Mouse (Mus musculus) bone marrow macrophage, adult 2 months (primary cell): ENCODE results near the gene Myh3.

Experiments used
- CTCF ChIP-seq: IDR thresholded peaks from 2 replicates; pipeline ENCODE4 v1.5.1; 2012; ENCODE audit warnings: low read depth, mild to moderate bottlenecking, low read length, moderate library complexity
- POLR2A ChIP-seq: IDR thresholded peaks from 2 replicates; pipeline ENCODE4 v1.6.1; 2012; ENCODE audit warnings: mild to moderate bottlenecking, low read depth, low read length, borderline replicate concordance

DNA sequence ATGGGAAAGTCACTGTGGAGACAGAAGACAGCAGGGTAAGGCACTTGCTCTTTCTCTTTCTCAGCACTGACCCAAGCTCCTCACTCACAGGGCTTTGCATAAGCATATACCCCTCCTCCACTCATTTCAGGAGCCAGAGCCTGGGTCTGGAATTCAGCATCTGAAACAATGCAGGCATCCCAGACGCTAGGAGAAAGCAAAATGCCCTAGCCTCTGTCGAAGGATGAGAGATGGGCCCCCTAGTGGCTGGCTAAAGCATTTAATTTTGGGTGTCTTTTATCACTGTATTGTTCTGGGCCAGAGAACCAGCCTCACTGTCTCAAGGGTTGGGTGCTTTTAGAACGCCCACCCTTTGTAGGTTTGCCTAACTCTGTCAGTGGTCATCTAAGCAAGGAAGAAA lies 2.1 kb downstream of the Myh3 start:
- TF ChIP-seq CTCF (peak; percentile 72), POLR2A (no peak)
